Mouse (Mus musculus) heart, postnatal 0 days (tissue): ENCODE measurements around the gene Fn1.

Experiments used
- CTCF ChIP-seq: IDR thresholded peaks from 2 replicates; pipeline ENCODE4 v1.5.1; 2016; ENCODE audit warnings: antibody characterized with exemption, control low read depth, low read depth
- EP300 ChIP-seq: IDR thresholded peaks from 2 replicates; pipeline ENCODE4 v1.6.1; 2016; ENCODE audit warnings: antibody characterized with exemption, low read depth

DNA sequence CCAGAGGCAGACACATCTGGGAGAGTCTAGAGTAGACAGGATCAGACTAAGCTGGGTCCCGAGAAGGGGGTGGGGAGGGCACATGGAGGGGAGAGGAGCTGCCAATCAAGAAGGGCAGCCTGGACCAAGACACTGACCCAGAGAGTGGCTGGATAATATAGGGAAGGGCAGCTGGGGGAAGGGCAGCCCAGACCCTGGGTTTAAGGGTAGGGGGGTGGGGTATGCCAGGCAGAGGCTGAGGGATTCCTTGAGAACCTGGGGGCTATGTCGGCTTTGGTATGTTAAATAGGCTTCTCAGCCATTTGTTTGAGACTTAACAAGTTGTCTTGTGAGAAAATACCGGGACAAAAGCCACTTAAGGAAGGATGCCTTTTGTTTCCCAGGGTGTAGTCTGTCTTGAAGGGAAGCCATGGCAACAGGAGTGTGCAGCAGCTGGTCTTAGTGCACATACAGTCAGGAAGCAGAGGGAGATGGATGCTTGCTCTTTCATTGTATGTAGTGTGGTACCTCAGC lies 20.5 kb upstream of the Fn1 start:
- no peak for TF ChIP-seq CTCF
- TF ChIP-seq EP300, result no peak
